Mouse (Mus musculus): ENCODE results near the gene Psen1. TPM values are rescaled to one million over a fixed set of nuclear protein-coding genes. Genes with fewer than 3 reads are reported as not detected.

The Psen1 gene
- total and polyA plus RNA-seq, 2 experiments from 2014 or later = 27.6 to 29.9 TPM

- Histone ChIP-seq H3K27ac (ENCODE audit: low read depth) (peak overlapping the region; percentile 56), H3K9ac (replicated peaks; ENCODE audit: low read depth, low read length) (no peak overlapping the region), H3K9me3 (replicated peaks; ENCODE audit: control insufficient read depth, low read length) (no peaks in the 10 kb centered on the region), H3K4me1 (ENCODE audit: control insufficient read depth, insufficient read depth) (no peaks in the 10 kb centered on the region), H3K36me3 (replicated peaks; ENCODE audit: control insufficient read depth, insufficient read depth, low read length) (peaks cover 79% of the 10 kb centered on the region), H3K27me3 (ENCODE audit: control insufficient read depth, insufficient read depth, low read length) (no peaks in the 10 kb centered on the region), H3K4me3 (ENCODE audit: low read depth, low read length) (no peak overlapping the region), H3K4me2 (ENCODE audit: low read depth, low read length) (no peak overlapping the region)
- DNase-seq (ENCODE audit: low spot score) = no peak
- ATAC-seq (ENCODE audit: insufficient read depth, low read depth) = no peak
- TF ChIP-seq EP300 (IDR thresholded peaks at IDR 0.05; ENCODE audit: low read depth) (peak; percentile 71), CTCF (IDR thresholded peaks at IDR 0.05; ENCODE audit: low read depth) (no peak)
- 70% methylated on average over 12 of the region's 12 CpGs for WGBS
Measured at GRCm38 (mm10) chr12:83726510-83727308, 38.8 kb downstream of the Psen1 start.

- Histone ChIP-seq H3K4me2 (ENCODE audit: low read depth, low read length) (no peak overlapping the region), H3K9ac (replicated peaks; ENCODE audit: low read depth, low read length) (no peak overlapping the region), H3K27ac (ENCODE audit: low read depth) (no peak overlapping the region), H3K36me3 (replicated peaks; ENCODE audit: control insufficient read depth, insufficient read depth, low read length) (peaks cover 72% of the 10 kb centered on the region), H3K4me3 (ENCODE audit: low read depth, low read length) (no peak overlapping the region), H3K27me3 (ENCODE audit: control insufficient read depth, insufficient read depth, low read length) (no peaks in the 10 kb centered on the region), H3K9me3 (replicated peaks; ENCODE audit: control insufficient read depth, low read length) (no peaks in the 10 kb centered on the region), H3K4me1 (ENCODE audit: control insufficient read depth, insufficient read depth) (no peaks in the 10 kb centered on the region)
- DNase-seq (ENCODE audit: low spot score) (no peak), ATAC-seq (ENCODE audit: insufficient read depth, low read depth) (no peak)
- WGBS = 95% methylated on average over 5 of the region's 5 CpGs
- TF ChIP-seq CTCF (IDR thresholded peaks at IDR 0.05; ENCODE audit: low read depth) (no peak), EP300 (IDR thresholded peaks at IDR 0.05; ENCODE audit: low read depth) (no peak)
Measured at GRCm38 (mm10) chr12:83732225-83732624, 44.3 kb downstream of the Psen1 start.

GRCm38 (mm10) chr12:83734047-83734446 is 46.1 kb downstream of the Psen1 start:
- no peaks in the 10 kb centered on the region for H3K4me1 ChIP-seq (ENCODE audit: control insufficient read depth, insufficient read depth)
- no peak overlapping the region for H3K9ac ChIP-seq (replicated peaks; ENCODE audit: low read depth, low read length)
- H3K4me3 ChIP-seq (ENCODE audit: low read depth, low read length) = no peak overlapping the region
- H3K4me2 ChIP-seq (ENCODE audit: low read depth, low read length) = no peak overlapping the region
- TF ChIP-seq CTCF (IDR thresholded peaks at IDR 0.05; ENCODE audit: low read depth) (no peak), EP300 (IDR thresholded peaks at IDR 0.05; ENCODE audit: low read depth) (no peak)
- peaks cover 59% of the 10 kb centered on the region for H3K36me3 ChIP-seq (replicated peaks; ENCODE audit: control insufficient read depth, insufficient read depth, low read length)
- WGBS = 81% methylated on average over 10 of the region's 10 CpGs
- peak; percentile 17; the same call in 1 of the 2 replicates for ATAC-seq (ENCODE audit: insufficient read depth, low read depth)
- H3K27me3 ChIP-seq (ENCODE audit: control insufficient read depth, insufficient read depth, low read length) = no peaks in the 10 kb centered on the region
- no peaks in the 10 kb centered on the region for H3K9me3 ChIP-seq (replicated peaks; ENCODE audit: control insufficient read depth, low read length)
- H3K27ac ChIP-seq (ENCODE audit: low read depth) = peak overlapping the region; percentile 46
- no peak for DNase-seq (ENCODE audit: low spot score)

GRCm38 (mm10) chr12:83736236-83736635 is 48.3 kb downstream of the Psen1 start:
- TF ChIP-seq EP300 (IDR thresholded peaks at IDR 0.05; ENCODE audit: low read depth) (no peak), CTCF (IDR thresholded peaks at IDR 0.05; ENCODE audit: low read depth) (no peak)
- 37% methylated on average over 8 of the region's 8 CpGs for WGBS
- ATAC-seq (ENCODE audit: insufficient read depth, low read depth) = no peak; the same call in 1 of the 2 replicates
- DNase-seq (ENCODE audit: low spot score) = no peak
- Histone ChIP-seq H3K4me3 (ENCODE audit: low read depth, low read length) (no peak overlapping the region), H3K27ac (ENCODE audit: low read depth) (no peak overlapping the region; the same call in 1 of the 2 replicates), H3K4me1 (ENCODE audit: control insufficient read depth, insufficient read depth) (no peaks in the 10 kb centered on the region), H3K9me3 (replicated peaks; ENCODE audit: control insufficient read depth, low read length) (0 out of 2 replicates have a peak, but pooled peaks cover 3% of the 10 kb centered on the region), H3K9ac (replicated peaks; ENCODE audit: low read depth, low read length) (no peak overlapping the region), H3K4me2 (ENCODE audit: low read depth, low read length) (no peak overlapping the region), H3K27me3 (ENCODE audit: control insufficient read depth, insufficient read depth, low read length) (no peaks in the 10 kb centered on the region), H3K36me3 (replicated peaks; ENCODE audit: control insufficient read depth, insufficient read depth, low read length) (peaks cover 38% of the 10 kb centered on the region)

GRCm38 (mm10) chr12:83738651-83739050 is 50.7 kb downstream of the Psen1 start:
- Histone ChIP-seq H3K4me3 (ENCODE audit: low read depth, low read length) (no peak overlapping the region), H3K36me3 (replicated peaks; ENCODE audit: control insufficient read depth, insufficient read depth, low read length) (peaks cover 14% of the 10 kb centered on the region), H3K27ac (ENCODE audit: low read depth) (no peak overlapping the region), H3K27me3 (ENCODE audit: control insufficient read depth, insufficient read depth, low read length) (no peaks in the 10 kb centered on the region), H3K9ac (replicated peaks; ENCODE audit: low read depth, low read length) (no peak overlapping the region), H3K4me2 (ENCODE audit: low read depth, low read length) (no peak overlapping the region), H3K9me3 (replicated peaks; ENCODE audit: control insufficient read depth, low read length) (0 out of 2 replicates have a peak, but pooled peaks cover 3% of the 10 kb centered on the region), H3K4me1 (ENCODE audit: control insufficient read depth, insufficient read depth) (no peaks in the 10 kb centered on the region)
- no peak for DNase-seq (ENCODE audit: low spot score)
- ATAC-seq (ENCODE audit: insufficient read depth, low read depth) = no peak
- WGBS = 100% methylated on average over 1 of the region's 1 CpGs
- no peak for TF ChIP-seq CTCF (IDR thresholded peaks at IDR 0.05; ENCODE audit: low read depth)
- TF ChIP-seq EP300 (IDR thresholded peaks at IDR 0.05; ENCODE audit: low read depth) = no peak

Measured in heart, postnatal 0 days (tissue).